Mouse (Mus musculus) embryonic facial prominence, embryonic 12.5 days (tissue): ENCODE data around the gene A630023A22Rik. TPM values are rescaled to one million over a fixed set of nuclear protein-coding genes. Genes with fewer than 3 reads are reported as not detected.

Experiments
- ATAC-seq: fragments of 200-750 bp; cut with Nextera tagmentation; 2 replicates; pipeline ENCODE4 v1.8.0; 2017; ENCODE audit not compliant: insufficient number of reproducible peaks, insufficient read depth, low FRiP score, low TSS enrichment
- H3K27ac ChIP-seq: fragments of 300-500 bp; sonication (generic); 2 replicates; pipeline ENCODE4 v1.5.1; 2016; ENCODE audit warnings: mild to moderate bottlenecking
- H3K27me3 ChIP-seq: fragments of 300-500 bp; sonication (generic); 2 replicates; pipeline ENCODE4 v1.6.1; 2016; ENCODE audit warnings: mild to moderate bottlenecking, moderate library complexity
- H3K36me3 ChIP-seq: fragments of 300-500 bp; sonication (generic); 2 replicates; pipeline ENCODE4 v1.6.1; 2016; ENCODE audit warnings: mild to moderate bottlenecking
- H3K4me1 ChIP-seq: fragments of 300-500 bp; sonication (generic); 2 replicates; pipeline ENCODE4 v1.6.1; 2016
- H3K4me2 ChIP-seq: fragments of 300-500 bp; sonication (generic); replicated peaks from 2 replicates; pipeline ENCODE4 v1.6.1; 2016; ENCODE audit warnings: mild to moderate bottlenecking, moderate library complexity
- H3K4me3 ChIP-seq: fragments of 300-500 bp; sonication (generic); 2 replicates; pipeline ENCODE4 v1.5.1; 2016; ENCODE audit warnings: mild to moderate bottlenecking
- H3K9ac ChIP-seq: fragments of 300-500 bp; sonication (generic); 2 replicates; pipeline ENCODE4 v1.6.1; 2016; ENCODE audit warnings: mild to moderate bottlenecking, moderate library complexity
- H3K9me3 ChIP-seq: fragments of 300-500 bp; sonication (generic); 2 replicates; pipeline ENCODE4 v1.6.1; 2016; ENCODE audit warnings: mild to moderate bottlenecking, moderate library complexity
- WGBS: fragments of 180-500 bp; shearing (Covaris S2); methylation state at CpG from one replicate; pipeline ENCODE4 v1.1.7; 2016; 5-methylcytosine and 5-hydroxymethylcytosine counted together
- polyA plus RNA-seq: library from polyadenylated mRNA; unstranded; fragments of >200 nt; fragmentation: Nextera tagmentation; extraction: Ambion mirVana; gene quantifications from 2 replicates; pipeline ENCODE4 v1.2.1, GENCODE M21; 2016

A630023A22Rik gene
- polyA plus RNA-seq, 1 experiment from 2014 or later: not detected

- 9% methylated on average over 11 of the region's 11 CpGs for WGBS
- H3K36me3 ChIP-seq: no peaks in the 10 kb centered on the region
- no peaks in the 10 kb centered on the region for H3K9me3 ChIP-seq
- H3K4me2 ChIP-seq: no peak overlapping the region
- ATAC-seq: peak; percentile 45; the same call in 1 of the 2 replicates
- 0 out of 2 replicates have a peak, but pooled peaks cover 4% of the 10 kb centered on the region for H3K27me3 ChIP-seq
- H3K4me1 ChIP-seq: no peaks in the 10 kb centered on the region
- H3K4me3 ChIP-seq: no peak overlapping the region
- no peak overlapping the region for H3K27ac ChIP-seq
- no peak overlapping the region for H3K9ac ChIP-seq
Measured at GRCm38 (mm10) chr14:34080321-34080997, 22.1 kb downstream of the A630023A22Rik start.

- no peak for ATAC-seq
- Histone ChIP-seq H3K36me3 (no peaks in the 10 kb centered on the region), H3K4me1 (no peaks in the 10 kb centered on the region), H3K27me3 (0 out of 2 replicates have a peak, but pooled peaks cover 4% of the 10 kb centered on the region), H3K9me3 (no peaks in the 10 kb centered on the region), H3K4me3 (no peak overlapping the region), H3K9ac (no peak overlapping the region), H3K4me2 (no peak overlapping the region), H3K27ac (no peak overlapping the region)
- WGBS: 64% methylated on average over 4 of the region's 4 CpGs
Measured at GRCm38 (mm10) chr14:34078293-34078692, 24.3 kb downstream of the A630023A22Rik start.

GRCm38 (mm10) chr14:34077222-34077621 lies 25.3 kb downstream of the A630023A22Rik start:
- H3K4me2 ChIP-seq: no peak overlapping the region
- H3K27ac ChIP-seq: no peak overlapping the region
- no peaks in the 10 kb centered on the region for H3K36me3 ChIP-seq
- no peaks in the 10 kb centered on the region for H3K9me3 ChIP-seq
- no peak overlapping the region for H3K4me3 ChIP-seq
- 0 out of 2 replicates have a peak, but pooled peaks cover 4% of the 10 kb centered on the region for H3K27me3 ChIP-seq
- H3K4me1 ChIP-seq: no peaks in the 10 kb centered on the region
- ATAC-seq: no peak
- WGBS: 57% methylated on average over 5 of the region's 5 CpGs
- H3K9ac ChIP-seq: no peak overlapping the region

DNA sequence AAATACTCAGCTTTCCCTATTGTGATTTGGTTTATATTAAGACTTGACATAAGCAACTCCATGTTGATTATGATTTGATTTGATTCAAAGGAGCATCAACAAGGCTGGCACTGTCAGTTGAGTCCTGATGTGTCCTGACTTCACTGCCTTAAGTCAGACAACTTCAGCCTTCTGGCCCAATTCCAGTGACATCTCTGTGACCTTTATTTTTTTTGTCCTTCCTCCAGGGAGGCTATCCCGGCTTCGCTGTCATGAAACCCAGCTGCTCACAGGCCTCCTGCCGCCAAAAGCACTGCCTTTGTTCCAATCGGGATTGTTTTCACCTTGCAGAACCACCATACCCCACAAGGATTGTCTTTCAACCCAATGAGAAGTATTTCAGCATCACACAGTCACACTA lies 27.2 kb downstream of the A630023A22Rik start:
- Histone ChIP-seq H3K9me3 (no peaks in the 10 kb centered on the region), H3K4me3 (no peak overlapping the region), H3K9ac (no peak overlapping the region), H3K4me1 (no peaks in the 10 kb centered on the region), H3K36me3 (no peaks in the 10 kb centered on the region), H3K27ac (no peak overlapping the region), H3K27me3 (0 out of 2 replicates have a peak, but pooled peaks cover 4% of the 10 kb centered on the region), H3K4me2 (no peak overlapping the region)
- WGBS: 29% methylated on average over 4 of the region's 4 CpGs
- no peak for ATAC-seq

- Histone ChIP-seq H3K27ac (no peak overlapping the region), H3K9me3 (no peaks in the 10 kb centered on the region), H3K4me1 (no peaks in the 10 kb centered on the region), H3K9ac (no peak overlapping the region), H3K4me3 (no peak overlapping the region), H3K36me3 (no peaks in the 10 kb centered on the region), H3K4me2 (no peak overlapping the region), H3K27me3 (no peaks in the 10 kb centered on the region)
- 50% methylated on average over 6 of the region's 6 CpGs for WGBS
- no peak for ATAC-seq
Measured at GRCm38 (mm10) chr14:34071665-34072064, 30.9 kb downstream of the A630023A22Rik start.

DNA sequence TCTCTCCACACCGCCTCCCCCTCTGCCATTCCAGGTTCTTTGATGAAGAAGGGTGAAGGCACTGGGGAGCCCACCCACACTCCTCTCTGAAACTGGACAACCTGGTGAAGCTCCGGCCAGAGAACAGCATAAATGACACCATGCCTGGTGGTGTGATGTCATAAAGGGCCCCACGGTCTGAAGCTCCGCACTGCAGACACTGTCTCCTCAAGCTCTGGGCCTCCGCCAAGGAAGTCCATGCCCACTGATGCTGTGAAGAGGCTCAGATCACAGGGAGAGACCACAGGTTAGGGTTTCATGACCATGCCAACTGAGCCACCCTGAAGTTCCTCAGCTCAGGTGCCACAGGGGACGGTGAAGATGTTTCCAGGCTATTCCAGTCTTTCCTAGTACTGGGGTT lies 50.0 kb downstream of the A630023A22Rik start, which contains the start of gene Antxrl:
TSS of gene Antxrl (plus strand) at position 192 of the 400 bp plus-strand sequence.
- H3K4me1 ChIP-seq: no peaks in the 10 kb centered on the region
- H3K9ac ChIP-seq: no peak within 1 kb of the TSS
- WGBS: 88% methylated on average over 6 of the region's 6 CpGs
- H3K4me3 ChIP-seq: no peak within 1 kb of the TSS
- H3K27ac ChIP-seq: no peak within 1 kb of the TSS
- H3K9me3 ChIP-seq: no peaks in the 10 kb centered on the region
- no peak for ATAC-seq
- H3K36me3 ChIP-seq: no peaks in the 10 kb centered on the region
- no peak within 1 kb of the TSS for H3K4me2 ChIP-seq
- no peaks in the 10 kb centered on the region for H3K27me3 ChIP-seq

- Histone ChIP-seq H3K9me3 (no peaks in the 10 kb centered on the region), H3K36me3 (no peaks in the 10 kb centered on the region), H3K27ac (no peak overlapping the region), H3K4me2 (no peak overlapping the region), H3K27me3 (no peaks in the 10 kb centered on the region), H3K9ac (no peak overlapping the region), H3K4me1 (no peaks in the 10 kb centered on the region), H3K4me3 (no peak overlapping the region)
- 72% methylated on average over 5 of the region's 5 CpGs for WGBS
- no peak for ATAC-seq
Measured at GRCm38 (mm10) chr14:34050101-34050779, 52.3 kb downstream of the A630023A22Rik start.

DNA sequence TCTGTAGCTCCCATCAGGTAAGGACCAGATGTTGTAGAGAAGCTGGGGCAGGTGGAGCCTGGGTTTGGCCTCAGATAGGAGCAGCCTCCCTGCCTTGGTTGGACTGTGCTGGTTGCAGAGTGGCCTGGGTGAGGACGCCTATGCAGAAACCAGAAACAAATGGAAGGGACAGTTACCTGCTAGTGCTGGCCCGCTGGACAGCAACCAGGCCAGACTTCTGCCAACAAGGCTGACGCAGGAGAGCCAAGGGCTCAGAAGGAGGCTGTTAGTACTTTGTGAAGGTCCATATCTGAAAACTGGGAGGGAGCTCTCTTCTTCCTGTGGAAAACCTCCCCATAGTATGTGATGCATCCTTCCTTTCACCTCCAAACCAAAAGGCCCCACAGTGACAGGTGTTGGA lies 59.2 kb downstream of the A630023A22Rik start:
- no peaks in the 10 kb centered on the region for H3K9me3 ChIP-seq
- H3K4me1 ChIP-seq: no peaks in the 10 kb centered on the region
- no peaks in the 10 kb centered on the region for H3K27me3 ChIP-seq
- no peaks in the 10 kb centered on the region for H3K36me3 ChIP-seq
- no peak overlapping the region for H3K27ac ChIP-seq
- no peak overlapping the region for H3K4me2 ChIP-seq
- ATAC-seq: no peak
- H3K9ac ChIP-seq: no peak overlapping the region
- 49% methylated on average over 3 of the region's 3 CpGs for WGBS
- H3K4me3 ChIP-seq: no peak overlapping the region

DNA sequence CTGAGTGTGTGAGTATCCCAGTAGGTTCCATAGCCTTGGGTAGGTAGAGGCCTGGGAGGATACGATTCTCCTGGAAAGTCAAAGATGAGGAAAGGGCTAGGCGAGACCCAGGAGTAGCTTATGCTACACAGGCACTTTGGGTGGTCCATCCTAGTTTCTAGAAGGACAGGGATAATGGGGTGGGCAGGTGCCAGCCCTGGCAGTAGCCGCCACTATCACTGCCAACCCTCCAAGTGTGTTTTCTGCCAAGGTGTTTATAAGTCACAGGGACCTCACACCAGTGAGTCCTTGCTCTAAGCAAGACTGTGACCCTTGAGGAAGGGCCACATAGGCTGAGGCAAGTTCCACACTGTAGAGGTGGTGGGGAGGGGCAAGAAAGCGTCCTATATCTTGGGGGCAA lies 61.3 kb downstream of the A630023A22Rik start:
- H3K4me3 ChIP-seq: no peak overlapping the region
- no peak overlapping the region for H3K27ac ChIP-seq
- H3K4me1 ChIP-seq: no peaks in the 10 kb centered on the region
- 77% methylated on average over 4 of the region's 4 CpGs for WGBS
- H3K27me3 ChIP-seq: no peaks in the 10 kb centered on the region
- H3K9me3 ChIP-seq: no peaks in the 10 kb centered on the region
- ATAC-seq: no peak
- H3K36me3 ChIP-seq: no peaks in the 10 kb centered on the region
- H3K9ac ChIP-seq: no peak overlapping the region
- no peak overlapping the region for H3K4me2 ChIP-seq

DNA sequence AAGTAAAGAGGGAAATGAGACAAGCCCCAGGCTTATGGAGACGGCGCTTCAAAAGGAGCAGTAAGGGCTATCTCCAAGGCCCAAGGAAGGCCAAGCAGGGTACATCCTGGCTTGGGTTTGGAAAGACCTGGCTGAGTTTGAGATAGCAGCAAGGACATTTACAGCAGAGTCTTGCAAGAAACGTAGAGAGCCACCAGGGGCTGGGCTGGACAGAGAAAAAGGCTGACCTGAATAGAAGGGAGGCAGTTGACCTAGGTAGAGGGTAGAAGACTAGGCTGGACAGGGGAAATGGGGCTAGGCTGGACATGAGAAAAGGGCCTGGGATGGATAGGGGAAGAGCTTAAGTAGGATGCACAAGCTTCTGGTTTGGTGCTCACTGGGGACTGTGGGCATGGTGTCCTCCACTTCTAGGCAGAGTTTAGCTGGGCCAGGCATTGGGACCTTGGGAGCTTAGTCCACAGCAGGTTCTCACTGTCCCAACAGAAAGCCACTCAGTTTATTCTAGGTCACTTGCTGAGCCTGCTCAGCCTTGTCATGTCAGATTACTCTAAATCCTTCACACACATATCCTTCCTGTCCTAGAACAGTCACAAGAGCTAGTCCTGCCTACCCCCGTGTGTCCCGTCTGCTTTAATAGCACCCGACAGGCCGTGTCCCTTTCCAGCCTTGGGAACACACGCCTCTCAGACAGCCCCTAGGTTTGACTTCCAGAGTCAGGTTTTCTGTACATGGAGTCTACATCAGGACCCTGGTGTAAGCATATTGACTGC lies 68.5 kb downstream of the A630023A22Rik start:
- H3K4me3 ChIP-seq: no peak overlapping the region
- no peak overlapping the region for H3K4me2 ChIP-seq
- no peak overlapping the region for H3K27ac ChIP-seq
- no peak overlapping the region for H3K9ac ChIP-seq
- H3K27me3 ChIP-seq: no peaks in the 10 kb centered on the region
- no peaks in the 10 kb centered on the region for H3K4me1 ChIP-seq
- H3K9me3 ChIP-seq: no peaks in the 10 kb centered on the region
- WGBS: 82% methylated on average over 8 of the region's 8 CpGs
- H3K36me3 ChIP-seq: no peaks in the 10 kb centered on the region
- ATAC-seq: no peak

- Histone ChIP-seq H3K4me2 (no peak overlapping the region), H3K4me1 (no peaks in the 10 kb centered on the region), H3K36me3 (no peaks in the 10 kb centered on the region), H3K27ac (no peak overlapping the region), H3K9ac (no peak overlapping the region), H3K27me3 (no peaks in the 10 kb centered on the region), H3K4me3 (no peak overlapping the region), H3K9me3 (no peaks in the 10 kb centered on the region)
- 64% methylated on average over 2 of the region's 2 CpGs for WGBS
- ATAC-seq: no peak
Measured at GRCm38 (mm10) chr14:34026710-34027109, 75.8 kb downstream of the A630023A22Rik start.
